In the genomic region with DNA sequence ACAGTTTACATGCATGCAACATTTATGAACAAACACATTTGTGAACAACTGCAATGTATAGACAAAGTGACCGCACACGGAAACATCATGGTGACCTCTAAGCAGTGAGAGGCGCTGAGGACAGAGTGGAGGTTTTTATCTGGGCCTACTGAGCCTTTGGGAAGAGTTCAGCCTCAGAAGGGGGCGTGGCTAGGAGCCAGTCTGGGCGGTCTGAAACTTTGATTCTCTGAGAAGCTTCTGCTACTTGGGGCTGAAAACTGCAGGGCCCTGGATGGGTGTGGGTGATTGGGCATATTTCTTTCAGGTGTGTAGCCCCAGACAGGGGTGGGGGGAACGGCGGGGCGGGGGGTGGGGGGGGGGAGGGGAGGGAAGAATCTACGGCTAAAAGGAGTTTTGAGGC, we compare ENCODE assay signal across 9 mouse cellular contexts. TPM values are rescaled to one million over a fixed set of nuclear protein-coding genes. Genes with fewer than 3 reads are reported as not detected.
A peak's percentile ranks its signal among the peaks of the same experiment; 100 is the strongest.
DNase-seq lines count a peak whose midpoint lies in the region; ATAC-seq and TF ChIP-seq lines count a peak whose summit lies in the region.
"Had no signal": no experiment of that assay in that cellular context is flagged by ENCODE, and none has a peak within 500 bp of the region (broad histone marks: within the 10 kb centered on the region; RNA-seq: fewer than 3 reads in every experiment).

No protein-coding gene starts in this region.

- no peak for TF ChIP-seq POLR2A in limb, embryonic 14.5 days (IDR thresholded peaks at IDR 0.05; ENCODE audit: borderline replicate concordance, extremely low read depth, insufficient read depth, insufficient read length)
- no peak for TF ChIP-seq POLR2A in cerebellum, adult 2 months (IDR thresholded peaks at IDR 0.05; ENCODE audit: borderline replicate concordance, insufficient read depth, low read length)

- H3K36me3 ChIP-seq in forebrain, embryonic 16.5 days (ENCODE audit: control insufficient read depth, insufficient read depth): no peaks in the 10 kb centered on the region
- H3K36me3 ChIP-seq in limb, embryonic 14.5 days (ENCODE audit: control insufficient read depth, insufficient read depth, low read length): peaks cover 2% of the 10 kb centered on the region; the same call in 1 of the 2 replicates

- WGBS in forebrain, embryonic 16.5 days: 7% methylated on average over 7 of the region's 9 CpGs
- WGBS in limb, embryonic 14.5 days: 9% methylated on average over 8 of the region's 9 CpGs
- WGBS in cerebellum, adult 2 months: 25% methylated on average over 9 of the region's 9 CpGs

- H3K4me2 ChIP-seq in forebrain, embryonic 16.5 days (ENCODE audit: low read length): no peak overlapping the region
- H3K4me2 ChIP-seq in limb, embryonic 14.5 days (replicated peaks; ENCODE audit: low read depth, low read length, severe bottlenecking): no peak overlapping the region; the same call in 1 of the 2 replicates

- H3K4me1 ChIP-seq in forebrain, embryonic 16.5 days (replicated peaks; ENCODE audit: control insufficient read depth, insufficient read depth, low read length): peaks cover 15% of the 10 kb centered on the region
- peaks cover 39% of the 10 kb centered on the region for H3K4me1 ChIP-seq in limb, embryonic 14.5 days (ENCODE audit: control insufficient read depth, insufficient read depth, low read length)
- H3K4me1 ChIP-seq in cerebellum, adult 2 months (ENCODE audit: control insufficient read depth, insufficient read depth, low read length): no peaks in the 10 kb centered on the region; the same call in 1 of the 2 replicates

- no peak overlapping the region for H3K4me3 ChIP-seq in forebrain, embryonic 16.5 days (replicated peaks; ENCODE audit: low read length)
- no peak overlapping the region for H3K4me3 ChIP-seq in limb, embryonic 14.5 days (replicated peaks; ENCODE audit: low read length)
- H3K4me3 ChIP-seq in cerebellum, adult 2 months (replicated peaks; ENCODE audit: insufficient read depth, low read depth, low read length): no peak overlapping the region
- H3K4me3 ChIP-seq: myocyte had no signal

- TF ChIP-seq CTCF in cerebellum, adult 2 months (IDR thresholded peaks at IDR 0.05; ENCODE audit: borderline replicate concordance, insufficient read depth, low read depth, low read length): no peak

- no peak overlapping the region for H3K27ac ChIP-seq in forebrain, embryonic 16.5 days (ENCODE audit: low read length)
- H3K27ac ChIP-seq in limb, embryonic 14.5 days (replicated peaks; ENCODE audit: low read depth, low read length): 0 out of 2 replicates have a peak overlapping the region, but pooled peaks have one; percentile 46
- H3K27ac ChIP-seq in cerebellum, adult 2 months (ENCODE audit: insufficient read depth, low read length): no peak overlapping the region

- H3K9ac ChIP-seq in forebrain, embryonic 16.5 days (replicated peaks; ENCODE audit: low read depth, low read length): no peak overlapping the region
- H3K9ac ChIP-seq in limb, embryonic 14.5 days (ENCODE audit: low read depth, low read length, severe bottlenecking): no peak overlapping the region

- no peaks in the 10 kb centered on the region for H3K27me3 ChIP-seq in forebrain, embryonic 16.5 days (replicated peaks; ENCODE audit: control insufficient read depth, insufficient read depth, low read length)
- no peaks in the 10 kb centered on the region for H3K27me3 ChIP-seq in limb, embryonic 14.5 days (ENCODE audit: control insufficient read depth, insufficient read depth, low read length)
- no peaks in the 10 kb centered on the region; the same call in 1 of the 2 replicates for H3K27me3 ChIP-seq in cerebellum, adult 2 months (ENCODE audit: control insufficient read depth, insufficient read depth, low read length)

- no peaks in the 10 kb centered on the region for H3K9me3 ChIP-seq in forebrain, embryonic 16.5 days (ENCODE audit: control insufficient read depth, low read length)
- no peaks in the 10 kb centered on the region for H3K9me3 ChIP-seq in limb, embryonic 14.5 days (ENCODE audit: control insufficient read depth, low read length)

- ATAC-seq in forebrain, embryonic 16.5 days: 0 out of 2 replicates have a peak, but pooled peaks have one; percentile 26
- ATAC-seq in limb, embryonic 14.5 days (ENCODE audit: low FRiP score, low read depth): 0 out of 2 replicates have a peak, but pooled peaks have one; percentile 23

- peak; percentile 68 for DNase-seq in urinary bladder, postnatal 14 days (ENCODE audit: low spot score)
- DNase-seq in urinary bladder, postnatal 25 days (ENCODE audit: low spot score): no peak
- peak; percentile 77 for DNase-seq in limb, embryonic 14.5 days (ENCODE audit: low spot score)
- no peak for DNase-seq in cerebellum, adult 11 months
- no peak for DNase-seq in cerebellum, adult 2 months
- no peak for DNase-seq in layer of hippocampus, adult 8-10 months (ENCODE audit: low spot score in 2 of 2)

RNA-seq across cellular contexts. Expression of a gene that starts 14.5 kb away (rescaled TPM):
- polyA plus RNA-seq in forebrain, embryonic 16.5 days (2015; fragmentation: Nextera tagmentation; extraction: Ambion mirVana): 11.2 and 11.5 TPM in 2 replicates
- 19.9 and 21.8 TPM in 2 replicates for polyA plus RNA-seq in limb, embryonic 14.5 days (2012; rRNA removed)
- polyA plus RNA-seq in limb, embryonic 14.5 days (2014; fragmentation: Nextera tagmentation; extraction: Ambion mirVana): 14.1 and 18.7 TPM in 2 replicates
- 12.6 and 12.8 TPM in 2 replicates for polyA plus RNA-seq in cerebellum, adult 2 months (2012; rRNA removed)
- 10 to 100 TPM; 25.2 to 30.3 (median 26.7) TPM for total RNA-seq in layer of hippocampus, adult 8-10 months (2022)
- total RNA-seq: granulocyte monocyte progenitor cell, adult 5-6 weeks had no signal

Comparison
In these comparisons a context has a peak if more than half of its experiments do, and no peak if none do; other contexts are left out.
1. DNase-seq: peak in urinary bladder, postnatal 14 days (single experiment) and limb, embryonic 14.5 days (single experiment); none in urinary bladder, postnatal 25 days (single experiment), cerebellum, adult 11 months (single experiment), cerebellum, adult 2 months (0 of 2) and layer of hippocampus, adult 8-10 months (0 of 2).